In the genomic region with DNA sequence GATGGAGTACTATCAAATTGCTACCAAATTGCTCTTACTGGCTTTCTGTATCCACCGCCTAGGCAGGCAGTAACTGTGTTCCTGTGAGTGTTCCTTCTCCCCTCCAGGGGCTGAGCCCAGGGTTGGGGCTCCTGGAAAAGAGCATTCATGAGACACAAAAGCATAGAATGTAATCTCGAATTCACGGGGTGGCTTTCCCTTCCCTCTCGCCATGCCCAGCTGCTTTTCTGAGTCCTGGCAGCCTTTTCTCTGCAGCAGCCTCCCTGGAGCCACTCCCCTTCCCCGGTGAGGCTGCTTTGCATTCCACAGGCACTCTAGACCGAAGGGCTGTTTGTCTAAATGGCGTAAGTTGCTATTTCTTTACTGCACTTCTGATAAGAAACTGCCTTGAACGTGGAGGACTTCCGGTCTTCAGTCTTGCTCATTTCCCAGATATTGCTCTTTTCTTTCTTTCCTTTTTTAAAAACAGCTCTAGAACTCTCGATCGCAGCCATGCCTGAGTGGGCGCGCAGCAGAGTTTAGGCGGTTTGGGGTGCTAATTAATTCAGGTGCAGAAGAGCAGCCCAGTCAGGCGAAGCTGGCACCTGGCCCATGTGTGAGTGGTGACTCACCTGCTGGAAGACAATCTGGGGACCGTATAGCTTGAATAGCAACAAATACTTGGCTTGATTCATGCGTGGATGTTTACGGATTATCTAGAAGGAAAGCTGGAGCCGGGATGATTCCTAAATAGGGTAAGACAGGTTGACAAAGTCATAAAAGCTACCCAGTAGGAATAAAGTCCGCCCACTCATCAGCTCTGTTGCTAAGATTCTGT, we compare ENCODE assay signal across 8 mouse cellular contexts.
DNase-seq lines count a peak whose midpoint lies in the region; ATAC-seq lines count a peak whose summit lies in the region.

No protein-coding gene starts in this region.

- WGBS in heart, embryonic 15.5 days = 2% methylated on average over 20 of the region's 20 CpGs
- 1% methylated on average over 20 of the region's 20 CpGs for WGBS in midbrain, embryonic 16.5 days
- 2% methylated on average over 20 of the region's 20 CpGs for WGBS in stomach, embryonic 16.5 days

- no peaks in the 10 kb centered on the region for H3K36me3 ChIP-seq in heart, embryonic 15.5 days
- no peaks in the 10 kb centered on the region for H3K36me3 ChIP-seq in midbrain, embryonic 16.5 days (ENCODE audit: control insufficient read depth, insufficient read depth, low read length)
- no peaks in the 10 kb centered on the region for H3K36me3 ChIP-seq in stomach, embryonic 16.5 days (ENCODE audit: control insufficient read depth, insufficient read depth, low read length)

- peak overlapping the region; percentile 83 for H3K27ac ChIP-seq in heart, embryonic 15.5 days
- 0 out of 2 replicates have a peak overlapping the region, but pooled peaks have one; percentile 26 for H3K27ac ChIP-seq in midbrain, embryonic 16.5 days (ENCODE audit: low read length)
- peak overlapping the region; percentile 90 for H3K27ac ChIP-seq in stomach, embryonic 16.5 days (ENCODE audit: low read length)

- peaks cover 19% of the 10 kb centered on the region for H3K4me1 ChIP-seq in heart, embryonic 15.5 days (replicated peaks)
- H3K4me1 ChIP-seq in midbrain, embryonic 16.5 days (ENCODE audit: control insufficient read depth, insufficient read depth, low read length) = peaks cover 10% of the 10 kb centered on the region
- peaks cover 14% of the 10 kb centered on the region for H3K4me1 ChIP-seq in stomach, embryonic 16.5 days (ENCODE audit: control insufficient read depth, insufficient read depth, low read length)

- H3K4me2 ChIP-seq in heart, embryonic 15.5 days = peak overlapping the region; percentile 81
- peak overlapping the region; percentile 75 for H3K4me2 ChIP-seq in midbrain, embryonic 16.5 days (ENCODE audit: low read length)
- peak overlapping the region; percentile 85 for H3K4me2 ChIP-seq in stomach, embryonic 16.5 days (ENCODE audit: low read depth, low read length)

- H3K27me3 ChIP-seq in heart, embryonic 15.5 days = no peaks in the 10 kb centered on the region
- no peaks in the 10 kb centered on the region for H3K27me3 ChIP-seq in midbrain, embryonic 16.5 days (ENCODE audit: control insufficient read depth, insufficient read depth, low read depth, low read length)
- no peaks in the 10 kb centered on the region for H3K27me3 ChIP-seq in stomach, embryonic 16.5 days (ENCODE audit: control insufficient read depth, insufficient read depth, low read length)

- H3K9ac ChIP-seq in heart, embryonic 15.5 days = peak overlapping the region; percentile 35
- H3K9ac ChIP-seq in midbrain, embryonic 16.5 days (ENCODE audit: low read depth, low read length) = peak overlapping the region; percentile 39
- H3K9ac ChIP-seq in stomach, embryonic 16.5 days (ENCODE audit: low read length) = peak overlapping the region; percentile 68

- ATAC-seq in erythroblast, adult 5-6 weeks (replicated peaks; ENCODE audit: low FRiP score, poor library complexity, severe bottlenecking) = peak; percentile 73
- peak; percentile 83 for ATAC-seq in heart, embryonic 15.5 days (replicated peaks; ENCODE audit: insufficient number of reproducible peaks, insufficient read depth, low FRiP score, low read depth)
- peak; percentile 76 for ATAC-seq in midbrain, embryonic 16.5 days
- peak; percentile 83 for ATAC-seq in stomach, embryonic 16.5 days (ENCODE audit: insufficient read depth, low FRiP score)

- H3K9me3 ChIP-seq in heart, embryonic 15.5 days (replicated peaks) = no peaks in the 10 kb centered on the region
- H3K9me3 ChIP-seq in midbrain, embryonic 16.5 days (replicated peaks; ENCODE audit: control insufficient read depth, low read length, poor library complexity, severe bottlenecking) = no peaks in the 10 kb centered on the region
- H3K9me3 ChIP-seq in stomach, embryonic 16.5 days (replicated peaks; ENCODE audit: control insufficient read depth, low read length) = no peaks in the 10 kb centered on the region

- peak overlapping the region; percentile 52 for H3K4me3 ChIP-seq in heart, embryonic 15.5 days
- H3K4me3 ChIP-seq in midbrain, embryonic 16.5 days (ENCODE audit: low read depth, low read length) = peak overlapping the region; percentile 43
- peak overlapping the region; percentile 45 for H3K4me3 ChIP-seq in stomach, embryonic 16.5 days (replicated peaks; ENCODE audit: low read length)

- DNase-seq in 3T3-L1 (ENCODE audit: low read depth, low spot score) (peak; percentile 62), liver (peak; percentile 67)
- peak; percentile 71 for DNase-seq in adrenal gland, postnatal 25 days
- peak; percentile 83 for DNase-seq in kidney, postnatal 10 days

Comparison
In these comparisons a context has a peak if more than half of its experiments do, and no peak if none do; other contexts are left out.
1. Peak in every context shown above with its lines: DNase-seq, ATAC-seq, H3K4me3 ChIP-seq and H3K27ac ChIP-seq.
2. H3K27ac ChIP-seq: peak in every context shown above with its lines; median percentile 90 in stomach, embryonic 16.5 days; 83 in heart, embryonic 15.5 days; 26 in midbrain, embryonic 16.5 days.